Mouse (Mus musculus) testis, postnatal 14 days (tissue): ENCODE results near the gene Hdac6.

Experiments used
- DNase-seq: peaks from one replicate; pipeline ENCODE4 v3.0.0; 2021; ENCODE audit warnings: low spot score

Hdac6 gene

GRCm38 (mm10) chrX:7947108-7947899 is at the start of gene Hdac6:
Gene Hdac6 (minus strand): TSS chrX:7947889.
- no peak for DNase-seq

- no peak for DNase-seq
Observed at GRCm38 (mm10) chrX:7993068-7993735, 45.5 kb upstream of the Hdac6 start.

DNA sequence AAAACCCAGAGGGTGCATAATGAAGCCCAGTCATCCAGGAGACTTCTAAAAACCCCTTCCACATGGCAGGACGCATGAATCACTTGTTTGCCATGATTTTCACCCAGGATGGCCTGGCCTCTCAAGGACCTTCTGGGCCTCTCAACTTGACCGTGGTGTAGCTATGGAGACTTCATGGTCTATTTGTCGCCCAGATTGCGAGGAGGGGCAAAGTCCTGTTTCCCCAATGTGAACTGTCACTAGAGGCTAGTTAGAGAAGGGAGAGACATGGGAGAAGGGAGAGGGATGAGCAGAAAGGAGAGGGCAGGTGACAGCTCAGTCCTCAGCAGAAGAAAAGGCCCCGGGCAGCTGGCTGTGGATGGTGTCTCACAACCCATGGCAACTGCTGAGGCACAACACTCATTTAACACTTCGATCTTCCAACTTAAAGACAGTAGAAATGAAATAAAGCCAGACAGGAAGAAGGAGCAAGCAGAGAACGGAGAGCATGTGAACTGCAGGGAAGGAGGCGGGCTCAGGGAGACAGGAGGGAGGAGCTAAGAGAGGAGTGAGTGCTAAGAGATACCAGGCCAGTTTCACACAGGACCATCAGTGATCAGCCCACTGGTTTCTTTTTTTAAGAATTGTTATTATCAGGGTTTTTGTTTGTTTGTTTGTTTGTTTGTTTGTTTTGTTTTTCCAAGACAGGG is 44.8 kb upstream of the Hdac6 start:
- no peak for DNase-seq

DNA sequence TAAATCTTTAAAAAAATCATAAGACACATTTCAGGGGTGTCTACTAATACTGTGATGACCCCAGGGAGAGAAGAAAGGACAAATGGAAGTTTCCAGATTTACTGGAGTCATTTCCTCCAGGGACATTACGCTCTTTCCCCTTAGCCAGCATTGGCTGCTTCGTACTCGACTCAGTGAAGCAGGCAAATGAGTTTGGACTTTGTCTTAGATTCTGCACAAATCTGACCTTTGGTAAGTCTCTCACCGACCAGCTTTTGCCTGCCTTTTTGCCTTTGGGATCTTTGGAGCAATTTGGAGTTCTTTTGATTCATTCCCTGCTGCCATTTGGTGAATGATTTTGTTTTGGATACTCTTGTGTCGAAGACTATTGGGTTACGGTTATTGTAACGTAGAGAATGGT is 33.7 kb upstream of the Hdac6 start:
- no peak for DNase-seq

GRCm38 (mm10) chrX:7977892-7978291 is 30.2 kb upstream of the Hdac6 start, which contains the start of gene Gata1:
Gene Gata1 (minus strand): TSS chrX:7978071.
- no peak for DNase-seq

- DNase-seq = no peak
Observed at GRCm38 (mm10) chrX:7971292-7971691, 23.6 kb upstream of the Hdac6 start.

GRCm38 (mm10) chrX:7968899-7969298 is 21.2 kb upstream of the Hdac6 start:
- no peak for DNase-seq

DNA sequence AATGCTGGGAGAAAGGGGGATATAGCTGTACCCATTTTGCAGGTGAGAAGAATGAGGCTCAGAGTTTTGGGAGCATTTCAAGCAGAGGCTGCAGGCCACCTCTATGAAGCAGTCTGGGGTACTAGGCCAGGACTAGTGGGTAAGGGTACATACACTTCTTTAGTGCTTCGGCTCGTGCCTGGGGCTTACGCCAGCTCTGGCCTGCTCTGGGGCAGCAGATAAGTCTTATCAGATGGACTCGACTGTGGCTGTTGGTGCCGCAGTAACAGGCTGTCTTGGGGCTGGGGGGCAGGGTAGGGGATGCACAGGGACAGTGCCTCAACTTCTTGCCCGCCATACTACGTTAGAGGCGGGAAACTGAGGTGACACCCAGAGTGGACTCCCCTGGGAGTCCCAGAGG is 20.5 kb upstream of the Hdac6 start:
- DNase-seq = no peak

DNA sequence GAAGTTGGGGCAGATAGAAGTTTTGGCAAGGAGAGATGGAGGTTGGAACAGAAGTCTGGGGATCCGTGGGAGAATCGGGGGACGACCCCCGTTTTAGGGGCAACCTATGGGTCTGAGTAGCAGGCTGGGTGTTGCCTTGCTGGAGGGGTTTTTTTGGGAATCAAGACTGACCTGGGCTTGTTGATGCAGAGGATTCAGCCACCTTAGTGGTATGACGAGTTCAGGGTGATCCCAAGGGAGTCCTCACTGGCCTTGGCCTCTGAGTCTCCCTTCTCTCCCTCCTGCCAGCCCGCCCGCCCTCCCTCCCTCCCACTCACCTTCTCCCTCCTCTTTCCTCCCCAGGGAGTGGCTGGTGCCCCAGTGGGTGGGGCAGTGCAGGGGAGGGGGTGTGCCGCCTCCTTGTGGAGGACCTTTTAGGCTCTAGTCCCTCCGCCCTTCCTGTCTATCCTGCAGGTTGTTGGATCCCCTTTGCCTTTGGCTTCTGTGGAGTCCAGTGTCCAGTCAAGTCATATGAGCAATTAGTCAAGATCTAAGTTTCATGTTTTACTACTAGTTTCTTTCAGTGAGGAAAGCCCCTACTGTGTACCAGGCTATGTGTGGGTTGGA is 20.0 kb upstream of the Hdac6 start:
- no peak for DNase-seq

- DNase-seq = no peak
Observed at GRCm38 (mm10) chrX:7966161-7966560, 18.5 kb upstream of the Hdac6 start.

GRCm38 (mm10) chrX:7963829-7964626 is 16.3 kb upstream of the Hdac6 start:
- no peak for DNase-seq

GRCm38 (mm10) chrX:7958868-7959267 is 11.2 kb upstream of the Hdac6 start:
- DNase-seq = no peak

DNA sequence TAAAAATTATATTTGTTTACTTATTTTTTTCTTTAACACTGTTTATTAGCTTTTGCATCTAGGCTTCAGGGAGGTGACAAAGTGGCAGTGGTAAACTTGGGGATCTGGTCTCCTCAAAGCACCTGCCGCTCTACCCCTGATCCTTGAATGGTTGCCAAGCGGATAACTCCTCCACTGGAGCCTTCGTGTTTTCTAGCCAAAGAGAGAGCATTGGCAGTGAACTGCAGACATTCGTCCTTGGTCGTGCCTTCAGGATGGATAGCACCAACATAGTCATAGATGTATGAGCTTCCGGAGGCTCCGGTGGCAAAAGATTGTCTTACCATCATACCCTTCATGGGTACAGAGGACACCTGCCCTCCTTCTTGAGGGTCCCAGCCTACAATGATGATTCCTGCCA is 2.4 kb upstream of the Hdac6 start:
- peak; percentile 31 for DNase-seq

GRCm38 (mm10) chrX:7947900-7948492 is 307 bp upstream of the Hdac6 start:
- peak; percentile 93 for DNase-seq

DNA sequence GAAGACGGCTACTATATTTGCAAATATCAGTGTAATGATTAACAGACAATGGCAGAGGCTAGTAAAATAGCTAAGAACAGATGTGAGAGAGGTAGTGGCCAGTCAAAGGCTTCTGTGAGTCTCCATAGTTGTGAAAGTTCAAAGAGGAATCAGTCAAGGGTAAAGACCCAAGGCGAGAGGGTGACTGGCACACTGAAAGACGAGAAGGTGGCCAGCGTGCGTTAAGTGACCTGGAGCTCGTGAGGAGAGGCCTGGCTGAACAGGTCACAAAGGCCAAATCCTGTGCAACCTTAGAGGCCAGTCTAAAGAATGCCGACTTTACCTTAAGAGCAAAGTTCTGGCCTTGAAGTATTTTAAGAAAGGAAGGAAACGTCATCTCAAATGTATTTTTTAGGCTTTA is 2.1 kb downstream of the Hdac6 start:
- no peak for DNase-seq

GRCm38 (mm10) chrX:7937667-7938066 is 10.0 kb downstream of the Hdac6 start:
- DNase-seq = no peak

- DNase-seq = no peak
Observed at GRCm38 (mm10) chrX:7936874-7937273, 10.8 kb downstream of the Hdac6 start.

GRCm38 (mm10) chrX:7928270-7928790 is 19.4 kb downstream of the Hdac6 start, which contains the start of gene Eras:
Gene Eras (minus strand): TSS chrX:7928607.
- DNase-seq = no peak

DNA sequence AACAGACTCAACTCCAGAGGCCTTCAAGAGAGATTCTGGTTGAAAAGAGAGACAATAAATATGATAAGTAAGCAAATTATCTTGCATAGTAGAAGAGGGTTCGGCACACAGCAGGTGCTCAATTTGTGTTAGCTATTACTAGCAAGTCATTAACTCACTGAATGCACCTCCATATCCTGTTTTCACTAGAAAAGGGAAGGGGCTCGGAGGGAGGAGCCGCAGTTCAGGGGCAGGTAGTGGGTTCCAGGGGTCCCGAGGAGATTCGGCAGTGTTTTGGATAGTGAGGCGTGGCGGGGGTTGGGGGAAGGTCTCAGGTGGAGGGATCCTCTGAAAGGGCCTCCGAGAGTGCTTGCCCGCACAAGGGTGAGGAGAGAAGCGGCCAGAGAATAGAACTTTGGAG is 20.6 kb downstream of the Hdac6 start:
- DNase-seq = no peak

DNA sequence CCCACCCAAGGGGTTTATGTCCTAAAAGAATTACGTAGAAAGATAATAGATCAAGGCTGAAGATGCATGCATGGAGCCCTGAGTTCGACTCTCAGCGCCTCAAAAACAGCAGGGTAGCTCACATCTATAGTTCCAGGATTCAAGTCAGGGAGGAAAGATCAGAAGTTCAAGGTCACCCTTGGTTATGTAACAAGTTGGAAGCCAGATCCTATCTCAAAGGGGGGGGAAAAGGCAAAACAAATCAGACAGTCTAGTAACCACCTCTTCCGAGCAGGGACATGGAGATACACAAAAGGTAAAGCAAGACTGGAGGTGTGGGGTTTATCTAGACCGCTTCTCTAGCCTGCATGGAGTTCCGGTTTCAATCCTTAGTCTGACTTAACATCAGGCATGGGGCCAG is 21.4 kb downstream of the Hdac6 start:
- no peak for DNase-seq

DNA sequence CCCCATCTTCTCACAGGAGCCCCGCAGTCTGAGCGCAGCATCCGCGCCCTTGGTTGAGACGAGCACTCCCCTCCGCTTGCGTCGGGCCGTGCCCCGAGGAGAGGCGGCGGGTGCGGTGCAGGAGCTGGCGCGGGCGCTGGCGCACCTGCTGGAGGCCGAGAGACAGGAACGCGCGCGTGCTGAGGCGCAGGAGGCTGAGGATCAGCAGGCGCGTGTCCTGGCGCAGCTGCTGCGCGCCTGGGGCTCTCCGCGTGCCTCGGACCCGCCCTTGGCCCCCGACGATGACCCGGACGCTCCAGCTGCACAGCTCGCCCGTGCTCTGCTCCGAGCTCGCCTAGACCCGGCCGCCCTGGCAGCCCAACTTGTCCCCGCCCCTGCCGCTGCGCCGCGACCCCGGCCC is 25.7 kb downstream of the Hdac6 start:
- peak; percentile 45 for DNase-seq
